Mouse (Mus musculus) CD8-positive naive resting alpha-beta T cell, adult 2 months (primary cell): ENCODE measurements around the gene Zbtb17.

Experiments
- DNase-seq, 2 experiments: peaks; one replicate each; pipeline ENCODE4 v3.0.0; 2022; ENCODE audit warnings: low read depth in 2 of 2, low spot score in 2 of 2

Zbtb17 gene

GRCm38 (mm10) chr4:141444451-141445327 is at the start of gene Zbtb17:
Zbtb17 (plus strand) TSS chr4:141444654.
- peak; percentile 83 to 86 for DNase-seq

- DNase-seq, result no peak
These were observed 49.7 kb upstream of the Zbtb17 start for GRCm38 (mm10) chr4:141394751-141395150.

GRCm38 (mm10) chr4:141397861-141398260 is 46.6 kb upstream of the Zbtb17 start:
- DNase-seq, result no peak

GRCm38 (mm10) chr4:141398545-141398944 is 45.9 kb upstream of the Zbtb17 start, which contains the start of gene Clcnka:
Clcnka (minus strand) TSS chr4:141398724.
- DNase-seq, result no peak

- no peak for DNase-seq
These were observed 44.3 kb upstream of the Zbtb17 start for GRCm38 (mm10) chr4:141400171-141400570.

- peak; percentile 82 to 87 for DNase-seq
These were observed 39.7 kb upstream of the Zbtb17 start for GRCm38 (mm10) chr4:141404518-141405313.

GRCm38 (mm10) chr4:141405314-141405622 is 39.2 kb upstream of the Zbtb17 start:
- DNase-seq, result no peak

GRCm38 (mm10) chr4:141406516-141407299 is 37.7 kb upstream of the Zbtb17 start:
- peak in 1 of 2 experiments; percentile 43 for DNase-seq

- DNase-seq, result no peak
These were observed 35.9 kb upstream of the Zbtb17 start for GRCm38 (mm10) chr4:141408577-141408976.

GRCm38 (mm10) chr4:141411430-141411992 is 32.9 kb upstream of the Zbtb17 start:
- no peak for DNase-seq

GRCm38 (mm10) chr4:141415924-141416323 is 28.5 kb upstream of the Zbtb17 start, which contains the start of gene Clcnkb:
Clcnkb (minus strand) TSS chr4:141416014.
- no peak for DNase-seq

GRCm38 (mm10) chr4:141419398-141420191 is 24.9 kb upstream of the Zbtb17 start:
- DNase-seq, result no peak

- DNase-seq, result no peak
These were observed 24.1 kb upstream of the Zbtb17 start, which contains the start of gene Hspb7 for GRCm38 (mm10) chr4:141420192-141420829. Hspb7 (plus strand) TSS chr4:141420779.

- DNase-seq, result no peak
These were observed 23.6 kb upstream of the Zbtb17 start for GRCm38 (mm10) chr4:141420886-141421285.

- no peak for DNase-seq
These were observed 23.0 kb upstream of the Zbtb17 start for GRCm38 (mm10) chr4:141421423-141421822.

GRCm38 (mm10) chr4:141422841-141423240 is 21.6 kb upstream of the Zbtb17 start:
- no peak for DNase-seq

GRCm38 (mm10) chr4:141423288-141423687 is 21.2 kb upstream of the Zbtb17 start:
- DNase-seq, result no peak

GRCm38 (mm10) chr4:141423691-141424431 is 20.6 kb upstream of the Zbtb17 start:
- DNase-seq, result no peak
